Mouse (Mus musculus) midbrain, embryonic 12.5 days (tissue): ENCODE results near the gene Nxn. TPM values are rescaled to one million over a fixed set of nuclear protein-coding genes. Genes with fewer than 3 reads are reported as not detected.

Experiments used
- ATAC-seq: fragments of 200-750 bp; cut with Nextera tagmentation; 2 replicates; pipeline ENCODE4 v1.8.0; 2017; ENCODE audit warnings: low read depth, moderate TSS enrichment, moderate library complexity; ENCODE audit not compliant: low FRiP score
- H3K27ac ChIP-seq: fragments of 300-500 bp; sonication (generic); replicated peaks from 2 replicates; pipeline ENCODE4 v1.5.1; 2016; ENCODE audit warnings: mild to moderate bottlenecking
- H3K27me3 ChIP-seq: fragments of 300-500 bp; sonication (generic); 2 replicates; pipeline ENCODE4 v1.6.1; 2016; ENCODE audit warnings: mild to moderate bottlenecking
- H3K36me3 ChIP-seq: fragments of 300-500 bp; sonication (generic); 2 replicates; pipeline ENCODE4 v1.6.1; 2016
- H3K4me1 ChIP-seq: fragments of 300-500 bp; sonication (generic); 2 replicates; pipeline ENCODE4 v1.6.1; 2016
- H3K4me2 ChIP-seq: fragments of 300-500 bp; sonication (generic); replicated peaks from 2 replicates; pipeline ENCODE4 v1.6.1; 2016; ENCODE audit warnings: mild to moderate bottlenecking, moderate library complexity
- H3K4me3 ChIP-seq: fragments of 300-500 bp; sonication (generic); 2 replicates; pipeline ENCODE4 v1.5.1; 2016; ENCODE audit warnings: mild to moderate bottlenecking
- H3K9ac ChIP-seq: fragments of 300-500 bp; sonication (generic); replicated peaks from 2 replicates; pipeline ENCODE4 v1.6.1; 2016; ENCODE audit warnings: mild to moderate bottlenecking, moderate library complexity
- H3K9me3 ChIP-seq: fragments of 300-500 bp; sonication (generic); 2 replicates; pipeline ENCODE4 v1.6.1; 2016; ENCODE audit warnings: mild to moderate bottlenecking
- WGBS: fragments of 180-500 bp; shearing (Covaris S2); methylation state at CpG from one replicate; pipeline ENCODE4 v1.1.7; 2016; 5-methylcytosine and 5-hydroxymethylcytosine counted together
- polyA plus RNA-seq: library from polyadenylated mRNA; unstranded; fragments of >200 nt; fragmentation: Nextera tagmentation; extraction: Ambion mirVana; gene quantifications from 2 replicates; pipeline ENCODE4 v1.2.1, GENCODE M21; 2016

Nxn gene
- polyA plus RNA-seq, 1 experiment from 2014 or later = 56.9 TPM

DNA sequence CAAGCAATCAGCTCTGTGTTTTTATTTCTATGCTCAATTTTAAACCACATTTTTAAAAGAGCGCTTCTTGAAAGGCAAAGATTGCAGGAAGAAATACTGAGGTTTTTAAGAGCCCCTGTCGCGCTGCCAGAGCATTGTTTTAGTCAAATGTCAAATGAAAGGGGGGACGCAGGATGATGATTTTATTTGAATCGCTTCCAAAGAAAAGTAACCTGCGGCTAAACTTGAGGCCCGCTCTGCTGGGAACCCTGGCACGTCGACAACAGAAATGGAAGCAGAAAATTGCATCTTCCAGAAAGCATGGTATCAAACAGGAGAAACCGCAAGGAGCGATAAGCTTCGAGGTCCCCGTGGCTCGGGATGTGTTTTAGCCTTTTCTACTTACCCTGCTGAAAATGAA lies 57.8 kb downstream of the Nxn start:
- Histone ChIP-seq H3K27me3 (no peaks in the 10 kb centered on the region), H3K4me2 (no peak overlapping the region), H3K36me3 (no peaks in the 10 kb centered on the region), H3K4me3 (no peak overlapping the region), H3K27ac (no peak overlapping the region), H3K9ac (no peak overlapping the region), H3K4me1 (peaks cover 20% of the 10 kb centered on the region; the same call in 1 of the 2 replicates), H3K9me3 (no peaks in the 10 kb centered on the region)
- no peak for ATAC-seq
- 74% methylated on average over 14 of the region's 14 CpGs for WGBS

GRCm38 (mm10) chr11:76339830-76340229 lies 59.1 kb downstream of the Nxn start:
- no peak overlapping the region for H3K4me2 ChIP-seq
- H3K27me3 ChIP-seq = no peaks in the 10 kb centered on the region
- no peak overlapping the region for H3K4me3 ChIP-seq
- no peak overlapping the region for H3K9ac ChIP-seq
- H3K36me3 ChIP-seq = no peaks in the 10 kb centered on the region
- H3K27ac ChIP-seq = no peak overlapping the region
- no peaks in the 10 kb centered on the region for H3K9me3 ChIP-seq
- ATAC-seq = no peak
- 79% methylated on average over 5 of the region's 5 CpGs for WGBS
- H3K4me1 ChIP-seq = peaks cover 29% of the 10 kb centered on the region

DNA sequence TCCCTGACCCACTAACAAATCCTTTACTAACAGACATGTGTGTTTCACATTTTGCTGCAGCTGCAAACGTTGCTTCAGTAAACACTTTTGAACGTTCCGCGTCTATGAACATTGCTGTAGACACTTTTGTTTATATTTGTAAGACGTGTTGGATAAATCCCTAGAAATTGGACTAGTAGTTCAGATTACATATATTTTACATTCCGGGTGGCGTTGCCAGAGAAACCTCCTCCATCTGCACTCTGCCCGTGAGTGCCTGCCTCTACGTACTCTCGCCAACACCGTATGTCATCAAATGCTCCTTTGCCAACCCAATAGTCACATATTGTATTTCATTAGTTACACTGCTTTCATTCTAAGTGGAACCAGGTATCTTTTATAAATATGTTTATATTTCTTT lies 59.8 kb downstream of the Nxn start:
- Histone ChIP-seq H3K4me1 (peaks cover 32% of the 10 kb centered on the region), H3K27ac (no peak overlapping the region), H3K27me3 (no peaks in the 10 kb centered on the region), H3K9ac (no peak overlapping the region), H3K4me2 (no peak overlapping the region), H3K4me3 (no peak overlapping the region), H3K9me3 (no peaks in the 10 kb centered on the region), H3K36me3 (no peaks in the 10 kb centered on the region)
- WGBS = 81% methylated on average over 11 of the region's 11 CpGs
- ATAC-seq = no peak

DNA sequence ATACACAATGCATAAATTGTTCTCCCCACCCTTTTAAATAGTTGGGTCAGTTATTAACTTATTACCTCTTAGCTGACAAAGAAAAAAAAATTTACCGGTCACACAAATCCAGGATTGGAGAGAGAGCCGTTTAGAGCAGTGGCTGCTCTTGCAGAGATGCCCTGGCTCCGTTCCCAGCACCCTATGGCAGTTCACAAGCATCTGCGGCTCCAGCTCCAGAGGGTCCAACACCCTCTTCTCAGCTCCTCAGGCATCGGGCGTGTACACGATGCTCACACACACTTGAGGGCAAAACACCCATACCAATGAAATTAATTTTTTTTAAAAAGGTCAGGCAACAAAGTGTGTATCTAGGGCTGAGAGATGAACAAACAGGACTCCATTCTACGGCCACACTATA lies 60.3 kb downstream of the Nxn start:
- Histone ChIP-seq H3K36me3 (no peaks in the 10 kb centered on the region), H3K27ac (no peak overlapping the region), H3K27me3 (no peaks in the 10 kb centered on the region), H3K9ac (no peak overlapping the region), H3K4me3 (no peak overlapping the region), H3K4me2 (no peak overlapping the region), H3K4me1 (peaks cover 30% of the 10 kb centered on the region), H3K9me3 (no peaks in the 10 kb centered on the region)
- no peak for ATAC-seq
- WGBS = 92% methylated on average over 8 of the region's 8 CpGs

GRCm38 (mm10) chr11:76337764-76338163 lies 61.2 kb downstream of the Nxn start:
- Histone ChIP-seq H3K9me3 (no peaks in the 10 kb centered on the region), H3K4me1 (peaks cover 22% of the 10 kb centered on the region), H3K9ac (no peak overlapping the region), H3K36me3 (no peaks in the 10 kb centered on the region), H3K27me3 (no peaks in the 10 kb centered on the region), H3K4me3 (no peak overlapping the region), H3K27ac (no peak overlapping the region), H3K4me2 (no peak overlapping the region)
- 11% methylated on average over 7 of the region's 7 CpGs for WGBS
- ATAC-seq = no peak

DNA sequence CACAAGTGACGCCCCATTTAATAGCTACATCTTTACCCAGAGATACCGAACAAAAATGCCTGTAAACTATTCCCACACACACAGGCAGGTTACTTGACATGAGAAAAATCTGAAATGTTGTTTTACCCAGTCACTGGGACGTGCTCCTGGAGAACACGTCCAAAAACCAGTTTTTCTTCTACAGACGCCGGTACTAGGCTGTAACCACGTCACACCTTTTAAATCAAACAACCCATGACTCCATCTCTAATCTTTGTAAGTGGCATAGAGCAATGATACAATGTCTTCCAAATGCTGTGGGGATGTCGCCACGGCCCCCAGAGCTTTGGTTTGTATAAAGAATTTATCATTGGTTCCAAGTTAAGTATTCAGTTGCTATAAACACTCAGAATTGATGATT lies 61.7 kb downstream of the Nxn start:
- H3K4me3 ChIP-seq = no peak overlapping the region
- H3K27ac ChIP-seq = no peak overlapping the region
- H3K4me2 ChIP-seq = no peak overlapping the region
- H3K9ac ChIP-seq = no peak overlapping the region
- ATAC-seq = no peak
- H3K36me3 ChIP-seq = no peaks in the 10 kb centered on the region
- peaks cover 27% of the 10 kb centered on the region for H3K4me1 ChIP-seq
- H3K27me3 ChIP-seq = no peaks in the 10 kb centered on the region
- H3K9me3 ChIP-seq = no peaks in the 10 kb centered on the region
- WGBS = 86% methylated on average over 9 of the region's 9 CpGs

DNA sequence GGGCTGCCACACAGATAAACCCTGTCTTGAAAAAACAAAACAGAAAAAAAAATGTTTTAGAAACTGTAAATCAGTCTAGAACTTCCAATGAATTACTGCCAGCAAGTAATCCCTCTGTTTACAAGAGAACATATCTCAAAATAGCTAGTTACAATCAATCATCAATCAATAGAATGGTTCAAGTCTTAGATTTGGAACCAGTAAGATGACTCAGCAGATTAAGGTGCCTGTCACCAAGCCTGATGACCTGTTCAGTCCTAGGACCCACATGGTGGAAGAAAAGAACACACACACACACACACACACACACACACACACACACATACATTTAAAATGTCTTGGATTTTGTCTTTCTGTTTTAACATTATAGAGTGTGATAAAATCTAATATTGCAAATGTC lies 62.7 kb downstream of the Nxn start:
- H3K9ac ChIP-seq = no peak overlapping the region
- H3K4me1 ChIP-seq = peaks cover 22% of the 10 kb centered on the region
- H3K27ac ChIP-seq = no peak overlapping the region
- H3K27me3 ChIP-seq = no peaks in the 10 kb centered on the region
- no peak overlapping the region for H3K4me3 ChIP-seq
- no peaks in the 10 kb centered on the region for H3K36me3 ChIP-seq
- H3K9me3 ChIP-seq = no peaks in the 10 kb centered on the region
- ATAC-seq = no peak
- H3K4me2 ChIP-seq = no peak overlapping the region

DNA sequence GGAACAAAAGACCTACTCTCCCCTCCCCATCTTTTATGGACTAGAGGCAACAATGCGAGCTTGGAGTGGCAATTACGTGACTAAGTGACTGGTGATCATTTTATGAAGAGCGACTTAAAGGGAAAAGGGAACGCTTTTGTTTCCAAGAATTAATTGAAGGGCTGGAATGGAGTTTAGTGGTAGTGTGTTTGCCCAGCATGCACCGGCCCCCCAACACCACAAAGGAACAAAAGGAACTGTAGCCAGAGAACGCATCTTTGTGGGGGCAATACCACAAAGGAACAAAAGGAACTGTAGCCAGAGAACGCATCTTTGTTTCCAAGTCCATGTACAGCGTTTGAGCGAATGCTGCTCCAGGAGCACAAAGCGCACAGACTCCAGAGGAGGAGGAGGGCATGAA lies 64.0 kb downstream of the Nxn start:
- ATAC-seq = no peak
- H3K9me3 ChIP-seq = no peaks in the 10 kb centered on the region
- no peak overlapping the region for H3K4me2 ChIP-seq
- 56% methylated on average over 10 of the region's 10 CpGs for WGBS
- no peak overlapping the region for H3K9ac ChIP-seq
- no peak overlapping the region; the same call in 1 of the 2 replicates for H3K27ac ChIP-seq
- H3K4me3 ChIP-seq = no peak overlapping the region
- no peaks in the 10 kb centered on the region for H3K27me3 ChIP-seq
- peaks cover 20% of the 10 kb centered on the region for H3K4me1 ChIP-seq
- H3K36me3 ChIP-seq = no peaks in the 10 kb centered on the region

DNA sequence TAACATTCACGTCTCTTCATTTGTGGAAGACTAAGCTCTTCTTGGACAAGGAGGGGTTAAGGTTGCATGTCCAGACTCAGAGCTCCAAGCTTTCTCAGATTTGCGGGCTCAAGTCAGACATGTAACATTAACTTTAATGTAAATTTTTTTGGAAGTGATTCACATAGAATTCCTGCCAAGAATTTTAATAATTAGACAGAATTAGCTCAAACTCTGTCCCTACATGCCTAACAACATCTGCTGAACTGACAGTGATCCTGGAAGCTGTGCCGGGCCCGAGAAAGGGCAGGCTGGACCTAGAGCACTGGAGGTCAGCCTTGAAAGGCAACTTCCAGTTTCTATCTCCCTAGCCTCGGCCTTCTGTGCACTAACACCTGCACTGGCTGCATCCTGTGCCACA lies 66.7 kb downstream of the Nxn start:
- H3K4me1 ChIP-seq = peaks cover 34% of the 10 kb centered on the region
- H3K4me3 ChIP-seq = no peak overlapping the region
- H3K4me2 ChIP-seq = no peak overlapping the region
- no peaks in the 10 kb centered on the region for H3K9me3 ChIP-seq
- no peaks in the 10 kb centered on the region for H3K27me3 ChIP-seq
- no peak for ATAC-seq
- 77% methylated on average over 5 of the region's 5 CpGs for WGBS
- H3K27ac ChIP-seq = no peak overlapping the region
- H3K36me3 ChIP-seq = no peaks in the 10 kb centered on the region
- no peak overlapping the region for H3K9ac ChIP-seq

- H3K27me3 ChIP-seq = no peaks in the 10 kb centered on the region
- no peak for ATAC-seq
- peaks cover 47% of the 10 kb centered on the region for H3K4me1 ChIP-seq
- no peak overlapping the region for H3K4me2 ChIP-seq
- H3K9ac ChIP-seq = no peak overlapping the region
- WGBS = 78% methylated on average over 2 of the region's 2 CpGs
- no peaks in the 10 kb centered on the region for H3K36me3 ChIP-seq
- no peaks in the 10 kb centered on the region for H3K9me3 ChIP-seq
- no peak overlapping the region for H3K27ac ChIP-seq
- no peak overlapping the region for H3K4me3 ChIP-seq
Measured at GRCm38 (mm10) chr11:76328522-76329290, 70.2 kb downstream of the Nxn start.

GRCm38 (mm10) chr11:76328084-76328483 lies 70.9 kb downstream of the Nxn start:
- H3K4me1 ChIP-seq = peaks cover 49% of the 10 kb centered on the region
- no peak overlapping the region for H3K4me3 ChIP-seq
- no peak overlapping the region for H3K27ac ChIP-seq
- no peak overlapping the region for H3K9ac ChIP-seq
- no peak overlapping the region for H3K4me2 ChIP-seq
- no peak for ATAC-seq
- no peaks in the 10 kb centered on the region for H3K36me3 ChIP-seq
- WGBS = 73% methylated on average over 11 of the region's 11 CpGs
- no peaks in the 10 kb centered on the region for H3K27me3 ChIP-seq
- H3K9me3 ChIP-seq = no peaks in the 10 kb centered on the region

GRCm38 (mm10) chr11:76326672-76327071 lies 72.3 kb downstream of the Nxn start:
- Histone ChIP-seq H3K27ac (no peak overlapping the region), H3K4me1 (peaks cover 48% of the 10 kb centered on the region), H3K4me3 (no peak overlapping the region), H3K4me2 (no peak overlapping the region), H3K36me3 (no peaks in the 10 kb centered on the region), H3K9me3 (no peaks in the 10 kb centered on the region), H3K9ac (no peak overlapping the region), H3K27me3 (no peaks in the 10 kb centered on the region)
- WGBS = 86% methylated on average over 6 of the region's 6 CpGs
- no peak for ATAC-seq

GRCm38 (mm10) chr11:76326051-76326450 lies 72.9 kb downstream of the Nxn start:
- Histone ChIP-seq H3K27me3 (no peaks in the 10 kb centered on the region), H3K4me1 (peaks cover 48% of the 10 kb centered on the region), H3K9me3 (no peaks in the 10 kb centered on the region), H3K36me3 (no peaks in the 10 kb centered on the region), H3K9ac (no peak overlapping the region), H3K27ac (no peak overlapping the region), H3K4me3 (no peak overlapping the region), H3K4me2 (no peak overlapping the region)
- 84% methylated on average over 2 of the region's 2 CpGs for WGBS
- ATAC-seq = no peak
